Mouse (Mus musculus) monocyte, adult 5-6 weeks (primary cell): ENCODE results near the gene Eras. TPM values are rescaled to one million over a fixed set of nuclear protein-coding genes. Genes with fewer than 3 reads are reported as not detected.
A peak's percentile ranks its signal among the peaks of the same experiment; 100 is the strongest.
"Not testable (repeated sequence)": the region's sequence is repeated elsewhere in the genome, so short reads cannot be mapped to it uniquely, and the experiment has no call there.

Experiments used
- ATAC-seq: fragments of 153-309, 156-312 bp; replicated peaks from 2 replicates; pipeline ENCODE4 v1.8.0; 2017; ENCODE audit warnings: mild to moderate bottlenecking; ENCODE audit not compliant: low TSS enrichment, insufficient number of reproducible peaks, severe bottlenecking, poor library complexity, low FRiP score
- total RNA-seq: library from RNA; stranded (forward); fragments of 200-1000, 200-491, 200-594 nt; gene quantifications from 3 replicates; pipeline ENCODE4 v1.2.3, GENCODE M21; 2017

The Eras gene
- total RNA-seq, 1 experiment from 2014 or later, result not detected

- ATAC-seq, result no peak
Observed at GRCm38 (mm10) chrX:7919601-7920383, 8.6 kb downstream of the Eras start, which contains the start of gene Pcsk1n. Gene Pcsk1n, plus strand, starts transcription at chrX:7919822.

DNA sequence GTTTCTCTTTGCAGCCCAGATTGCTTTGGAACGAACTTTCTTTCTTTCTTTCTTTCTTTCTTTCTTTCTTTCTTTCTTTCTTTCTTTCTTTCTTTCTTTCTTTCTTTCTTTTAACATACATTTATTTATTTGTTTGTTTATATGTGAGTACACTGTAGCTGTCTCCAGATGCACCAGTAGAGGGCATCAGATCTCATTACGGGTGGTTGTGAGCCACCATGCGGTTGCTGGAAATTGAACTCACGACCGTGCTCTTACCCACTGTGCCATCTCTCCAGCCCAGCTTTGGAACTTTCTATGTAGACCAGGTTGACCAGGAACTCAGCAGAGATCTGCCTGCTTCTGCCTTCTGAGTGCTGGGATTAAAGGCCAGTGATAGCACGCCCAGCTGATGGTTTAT, 10.4 kb downstream of the Eras start:
- ATAC-seq, result not testable (repeated sequence)

DNA sequence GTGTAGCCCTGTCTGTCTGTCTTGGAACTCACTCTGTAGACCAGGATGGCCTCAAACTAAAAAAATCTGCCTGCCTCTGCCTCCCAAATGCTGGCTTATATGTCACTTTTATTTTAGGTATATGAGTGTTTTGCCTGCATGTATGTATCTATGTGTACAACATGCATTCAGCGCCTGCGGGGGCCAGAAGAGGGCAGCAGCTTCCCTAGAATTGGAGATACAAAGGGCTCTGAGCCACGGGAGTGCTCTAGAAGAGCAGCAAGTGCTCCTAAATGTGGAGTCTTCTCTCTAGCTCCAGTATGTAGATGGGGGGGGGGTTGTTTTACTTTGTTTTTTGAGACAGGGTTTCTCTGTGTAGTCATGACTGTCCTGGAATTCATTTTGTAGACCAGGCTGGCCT, 12.7 kb downstream of the Eras start:
- ATAC-seq, result 0 out of 2 replicates have a peak, but pooled peaks have one; percentile 47

DNA sequence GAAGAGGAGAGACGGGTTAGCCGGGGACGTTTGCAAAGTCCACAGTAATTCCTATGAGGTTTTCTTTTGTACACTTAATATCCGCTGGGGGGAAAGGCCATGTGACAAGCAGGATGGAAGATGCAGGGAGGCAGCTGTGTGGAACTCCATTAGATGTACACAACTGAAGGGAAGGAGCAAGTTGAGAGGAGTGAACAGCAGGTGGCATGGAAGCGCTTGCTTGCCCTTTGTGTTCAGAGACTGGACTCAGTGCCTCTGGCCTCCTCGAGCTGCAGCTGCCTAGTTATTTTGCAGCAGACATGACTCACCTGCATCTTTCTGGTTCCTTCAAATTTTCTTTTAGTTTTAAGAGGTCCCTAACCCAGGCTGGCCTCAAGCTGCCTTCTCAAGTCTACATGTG, 17.9 kb downstream of the Eras start:
- no peak for ATAC-seq

- ATAC-seq, result not testable (repeated sequence)
Observed at GRCm38 (mm10) chrX:7909242-7909641, 19.2 kb downstream of the Eras start, which contains the start of gene Gm10490. Gene Gm10490, plus strand, starts transcription at chrX:7909542.

GRCm38 (mm10) chrX:7907735-7908134, 20.7 kb downstream of the Eras start, which contains the start of gene Gm10491:
Gene Gm10491, minus strand, starts transcription at chrX:7907835.
- ATAC-seq, result no peak

GRCm38 (mm10) chrX:7904441-7904840, 24.0 kb downstream of the Eras start:
- ATAC-seq, result no peak

- peak; percentile 94 for ATAC-seq
Observed at GRCm38 (mm10) chrX:7898880-7899874, 29.2 kb downstream of the Eras start, which contains the start of the genes Pqbp1 and Timm17b. Gene Pqbp1, minus strand, starts transcription at chrX:7899269. Gene Timm17b, plus strand, starts transcription at chrX:7899357.

- no peak for ATAC-seq
Observed at GRCm38 (mm10) chrX:7898211-7898610, 30.2 kb downstream of the Eras start.

- peak; percentile 91 for ATAC-seq
Observed at GRCm38 (mm10) chrX:7883841-7884567, 44.4 kb downstream of the Eras start, which contains the start of gene Slc35a2. Gene Slc35a2, plus strand, starts transcription at chrX:7884028.

- ATAC-seq, result peak; percentile 62
Observed at GRCm38 (mm10) chrX:7879819-7880218, 48.6 kb downstream of the Eras start.

GRCm38 (mm10) chrX:7878495-7878894, 49.9 kb downstream of the Eras start:
- no peak for ATAC-seq

DNA sequence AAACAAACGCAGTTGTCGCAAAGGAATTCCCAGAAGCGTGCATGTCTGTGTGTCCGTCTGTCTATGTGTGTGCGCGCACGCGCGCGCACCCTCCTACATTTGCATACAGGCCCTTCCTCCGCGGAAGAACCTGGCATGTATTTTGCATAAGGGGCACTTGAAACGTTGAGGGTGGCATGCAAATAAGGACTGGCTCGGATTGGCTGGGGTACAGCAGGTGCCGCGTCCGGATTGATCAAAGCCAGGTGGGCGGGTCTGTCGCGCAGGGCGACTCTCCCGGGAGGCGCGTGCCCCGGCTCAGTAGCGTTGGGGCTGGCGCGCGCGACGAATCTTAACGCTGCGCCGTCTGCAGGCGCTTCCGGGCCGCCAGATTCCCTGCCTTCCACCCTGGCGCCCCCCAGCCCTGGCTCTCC, 50.4 kb downstream of the Eras start, which contains the start of gene Pim2:
Gene Pim2 (plus strand): TSS at position 256 of the 413 bp plus-strand sequence.
- ATAC-seq, result peak; percentile 88

Other genes with a start within 250 kb of the Eras start
- not detected in 3 replicates for gene Magix, start 247.4 kb downstream of the Eras start, total RNA-seq
- 46.2 to 57.8 TPM (median 57.1 TPM) in 3 replicates for gene Gpkow, start 231.5 kb downstream of the Eras start, total RNA-seq
- gene Wdr45, start 214.3 kb downstream of the Eras start, total RNA-seq, result 27.2 to 41.6 TPM (median 36.4 TPM) in 3 replicates
- 0.75 TPM in 1 of 3 replicates, not detected in the others for gene Gm45208, start 206.4 kb downstream of the Eras start, total RNA-seq
- 6.3 to 9.0 TPM (median 6.8 TPM) in 3 replicates for gene Praf2, start 200.2 kb downstream of the Eras start, total RNA-seq
- gene Ccdc120, start 177.7 kb downstream of the Eras start, total RNA-seq, result not detected in 3 replicates
- gene Tfe3, start 166.0 kb downstream of the Eras start, total RNA-seq, result 14.5 to 27.8 TPM (median 20.8 TPM) in 3 replicates
- 67.2 to 156 TPM (median 123 TPM) in 3 replicates for gene Gripap1, start 138.8 kb downstream of the Eras start, total RNA-seq
- 1.3 TPM in 1 of 3 replicates, not detected in the others for gene Kcnd1, start 106.3 kb downstream of the Eras start, total RNA-seq
- gene Otud5, start 87.2 kb downstream of the Eras start, total RNA-seq, result 79.5 to 120 TPM (median 107 TPM) in 3 replicates
- gene Pim2, start 50.3 kb downstream of the Eras start, total RNA-seq, result 3.0 to 9.9 TPM (median 3.6 TPM) in 3 replicates
- gene Slc35a2, start 44.6 kb downstream of the Eras start, total RNA-seq, result 7.9 to 18.1 TPM (median 15.9 TPM) in 3 replicates
- gene Pqbp1, start 29.3 kb downstream of the Eras start, total RNA-seq, result 119 to 165 TPM (median 164 TPM) in 3 replicates
- gene Timm17b, start 29.2 kb downstream of the Eras start, total RNA-seq, result 12.0 to 33.0 TPM (median 21.2 TPM) in 3 replicates
- not detected in 3 replicates for gene Gm10491, start 20.8 kb downstream of the Eras start, total RNA-seq
- gene Gm10490, start 19.1 kb downstream of the Eras start, total RNA-seq, result not detected in 3 replicates
- not detected in 3 replicates for gene Pcsk1n, start 8.8 kb downstream of the Eras start, total RNA-seq
- gene Hdac6, start 19.3 kb upstream of the Eras start, total RNA-seq, result 3.3 to 4.6 TPM (median 4.1 TPM) in 3 replicates
- gene Gata1, start 49.5 kb upstream of the Eras start, total RNA-seq, result 1.4 to 17.9 TPM (median 3.3 TPM) in 3 replicates
- gene Glod5, start 89.9 kb upstream of the Eras start, total RNA-seq, result not detected in 3 replicates
- 19.0 to 19.7 TPM (median 19.1 TPM) in 3 replicates for gene Suv39h1, start 146.2 kb upstream of the Eras start, total RNA-seq
- gene Was, start 161.9 kb upstream of the Eras start, total RNA-seq, result 129 to 156 TPM (median 134 TPM) in 3 replicates
- 22.2 to 44.8 TPM (median 28.6 TPM) in 3 replicates for gene Wdr13, start 204.3 kb upstream of the Eras start, total RNA-seq
- 767 to 1,158 TPM (median 1,044 TPM) in 3 replicates for gene Rbm3, start 217.3 kb upstream of the Eras start, total RNA-seq
- gene Tbc1d25, start 247.6 kb upstream of the Eras start, total RNA-seq, result 3.3 to 6.7 TPM (median 5.1 TPM) in 3 replicates